Mouse (Mus musculus): ENCODE results near the gene Dctn3.

GRCm38 (mm10) chr4:41739260-41739659 is 16.3 kb upstream of the Dctn3 start:
- TF ChIP-seq CTCF (conservative IDR thresholded peaks at IDR 0.05; ENCODE audit: low read length) (no peak), POU5F1 (IDR thresholded peaks at IDR 0.05; ENCODE audit: borderline replicate concordance, low read length) (no peak), NANOG (IDR thresholded peaks at IDR 0.05; ENCODE audit: borderline replicate concordance, low read length) (no peak)

All from E14TG2a.4 (cell line).